Mouse (Mus musculus): ENCODE data around the gene Gm20449.

GRCm38 (mm10) chr7:41512672-41513071 lies 13.5 kb upstream of the Gm20449 start:
- TF ChIP-seq POLR2A (IDR thresholded peaks at IDR 0.05; ENCODE audit: insufficient read depth, low read depth, low read length) (no peak), CTCF (IDR thresholded peaks at IDR 0.05; ENCODE audit: insufficient read depth, low read depth, low read length) (no peak)
